Mouse (Mus musculus) heart, embryonic 11.5 days (tissue): ENCODE results near the gene Itgb8. TPM values are rescaled to one million over a fixed set of nuclear protein-coding genes. Genes with fewer than 3 reads are reported as not detected.

Experiments
- ATAC-seq: fragments of 200-750 bp; cut with Nextera tagmentation; replicated peaks from 2 replicates; pipeline ENCODE4 v1.8.0; 2017; ENCODE audit warnings: moderate library complexity; ENCODE audit not compliant: insufficient number of reproducible peaks, low FRiP score, low TSS enrichment
- H3K27ac ChIP-seq: fragments of 300-500 bp; sonication (generic); 2 replicates; pipeline ENCODE4 v1.5.1; 2014; ENCODE audit warnings: mild to moderate bottlenecking, low read depth, low read length
- H3K27me3 ChIP-seq: fragments of 300-500 bp; sonication (generic); 2 replicates; pipeline ENCODE4 v1.6.1; 2014; ENCODE audit warnings: mild to moderate bottlenecking, low read length, mixed read lengths; ENCODE audit not compliant: control insufficient read depth, insufficient read depth
- H3K36me3 ChIP-seq: fragments of 300-500 bp; sonication (generic); 2 replicates; pipeline ENCODE4 v1.6.1; 2014; ENCODE audit warnings: mild to moderate bottlenecking, low read length, moderate library complexity, mixed read lengths; ENCODE audit not compliant: control insufficient read depth, insufficient read depth
- H3K4me1 ChIP-seq: fragments of 300-500 bp; sonication (generic); 2 replicates; pipeline ENCODE4 v1.6.1; 2014; ENCODE audit warnings: low read length; ENCODE audit not compliant: control insufficient read depth, insufficient read depth
- H3K4me2 ChIP-seq: fragments of 300-500 bp; sonication (generic); 2 replicates; pipeline ENCODE4 v1.6.1; 2014; ENCODE audit warnings: mild to moderate bottlenecking, moderate library complexity
- H3K4me3 ChIP-seq: fragments of 300-500 bp; sonication (generic); 2 replicates; pipeline ENCODE4 v1.5.1; 2014; ENCODE audit warnings: low read depth, low read length
- H3K9ac ChIP-seq: fragments of 300-500 bp; sonication (generic); 2 replicates; pipeline ENCODE4 v1.6.1; 2014; ENCODE audit warnings: mild to moderate bottlenecking, low read depth, low read length, moderate library complexity
- H3K9me3 ChIP-seq: fragments of 300-500 bp; sonication (generic); replicated peaks from 2 replicates; pipeline ENCODE4 v1.6.1; 2016; ENCODE audit warnings: low read length; ENCODE audit not compliant: control insufficient read depth
- WGBS: fragments of 180-500 bp; shearing (Covaris S2); extraction: QIAGEN DNeasy Blood & Tissue Kit; methylation state at CpG from one replicate; pipeline ENCODE4 v1.1.7; 2014; ENCODE audit not compliant: insufficient replicate concordance; 5-methylcytosine and 5-hydroxymethylcytosine counted together
- polyA plus RNA-seq: library from polyadenylated mRNA; unstranded; fragments of >200 nt; fragmentation: Nextera tagmentation; extraction: Ambion mirVana; gene quantifications from 2 replicates; pipeline ENCODE4 v1.2.1, GENCODE M21; 2014

The Itgb8 gene
- polyA plus RNA-seq, 1 experiment from 2014 or later: 6.5 TPM

GRCm38 (mm10) chr12:119237921-119238695 is 494 bp downstream of the Itgb8 start:
- no peaks in the 10 kb centered on the region; the same call in 1 of the 2 replicates for H3K27me3 ChIP-seq
- ATAC-seq: peak; percentile 69
- peak overlapping the region; percentile 83 for H3K9ac ChIP-seq
- peak overlapping the region; percentile 91 for H3K27ac ChIP-seq
- no peaks in the 10 kb centered on the region for H3K9me3 ChIP-seq
- no peaks in the 10 kb centered on the region for H3K36me3 ChIP-seq
- peak overlapping the region; percentile 91 for H3K4me2 ChIP-seq
- under 1% methylated on average over 34 of the region's 35 CpGs for WGBS
- H3K4me1 ChIP-seq: peaks cover 5% of the 10 kb centered on the region; the same call in 1 of the 2 replicates
- H3K4me3 ChIP-seq: peak overlapping the region; percentile 71

DNA sequence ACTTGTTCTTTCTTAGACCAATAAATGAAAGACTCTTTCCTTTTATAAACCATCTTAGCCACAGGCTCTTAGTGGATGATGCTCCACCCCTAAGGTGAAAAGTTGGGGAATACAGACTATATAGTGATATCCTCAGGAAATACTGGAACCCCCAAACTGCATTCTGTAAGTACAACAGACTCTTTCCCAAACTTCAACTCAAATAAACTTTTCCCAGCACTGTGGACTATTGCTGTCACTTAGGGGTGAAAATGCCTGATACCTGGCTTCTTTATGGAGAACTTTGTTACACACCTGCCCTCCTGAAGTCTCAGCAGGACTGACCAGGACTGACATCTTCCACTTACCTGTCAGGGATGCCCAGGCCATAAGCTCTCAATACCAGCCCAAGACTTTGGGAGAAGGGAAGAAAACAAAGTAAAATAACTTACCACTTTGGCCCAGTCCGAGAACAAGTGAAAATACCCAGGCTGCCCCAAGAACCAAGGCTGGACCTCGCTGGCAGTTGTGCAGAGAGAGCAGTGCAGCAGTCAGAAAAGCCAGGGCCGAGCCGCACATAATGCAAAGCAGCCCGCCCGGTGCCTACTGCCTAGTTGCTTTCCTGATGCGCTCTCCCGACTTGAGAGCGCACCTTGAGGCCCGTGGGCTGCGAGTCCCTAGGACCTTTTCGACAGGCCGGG is 1.2 kb downstream of the Itgb8 start:
- H3K4me3 ChIP-seq: peak overlapping the region; percentile 71
- peak overlapping the region; percentile 91 for H3K4me2 ChIP-seq
- H3K36me3 ChIP-seq: no peaks in the 10 kb centered on the region
- H3K27ac ChIP-seq: peak overlapping the region; percentile 91; the same call in 1 of the 2 replicates
- H3K9me3 ChIP-seq: no peaks in the 10 kb centered on the region
- no peaks in the 10 kb centered on the region; the same call in 1 of the 2 replicates for H3K27me3 ChIP-seq
- H3K4me1 ChIP-seq: peaks cover 5% of the 10 kb centered on the region; the same call in 1 of the 2 replicates
- ATAC-seq: peak; percentile 17; the same call in 1 of the 2 replicates
- WGBS: 2% methylated on average over 13 of the region's 13 CpGs
- peak overlapping the region; percentile 83 for H3K9ac ChIP-seq

DNA sequence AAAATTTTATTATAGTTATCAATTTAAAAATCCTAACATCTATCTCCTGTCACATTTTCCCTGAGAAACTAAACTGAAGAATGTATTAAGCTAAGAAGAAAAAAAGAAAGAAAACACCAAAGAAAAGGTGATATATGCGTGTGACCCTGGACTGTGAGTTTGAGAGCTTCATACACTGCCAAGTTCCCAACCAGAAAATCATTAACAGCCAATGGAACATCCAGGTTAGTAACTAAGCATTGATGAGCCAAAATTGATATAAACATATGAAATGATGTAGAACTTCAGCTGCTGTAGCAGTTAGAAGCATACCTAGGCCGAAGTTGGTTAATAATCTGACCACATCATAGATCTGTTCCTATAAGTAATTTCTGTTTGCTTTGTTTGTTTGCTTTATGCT is 6.8 kb downstream of the Itgb8 start:
- WGBS: 86% methylated on average over 2 of the region's 2 CpGs
- ATAC-seq: no peak
- H3K36me3 ChIP-seq: no peaks in the 10 kb centered on the region

GRCm38 (mm10) chr12:119230444-119230843 is 8.2 kb downstream of the Itgb8 start:
- H3K4me3 ChIP-seq: no peak overlapping the region
- ATAC-seq: no peak
- no peak overlapping the region for H3K9ac ChIP-seq
- H3K27ac ChIP-seq: no peak overlapping the region
- H3K36me3 ChIP-seq: no peaks in the 10 kb centered on the region
- H3K9me3 ChIP-seq: no peaks in the 10 kb centered on the region
- H3K4me2 ChIP-seq: no peak overlapping the region
- H3K27me3 ChIP-seq: no peaks in the 10 kb centered on the region
- H3K4me1 ChIP-seq: no peaks in the 10 kb centered on the region

More for the DNA sequence above, 6.8 kb downstream of the Itgb8 start:
- no peaks in the 10 kb centered on the region for H3K4me1 ChIP-seq
- H3K9ac ChIP-seq: no peak overlapping the region
- H3K27ac ChIP-seq: no peak overlapping the region
- no peaks in the 10 kb centered on the region for H3K9me3 ChIP-seq
- H3K4me2 ChIP-seq: no peak overlapping the region
- no peaks in the 10 kb centered on the region for H3K27me3 ChIP-seq
- H3K4me3 ChIP-seq: no peak overlapping the region

DNA sequence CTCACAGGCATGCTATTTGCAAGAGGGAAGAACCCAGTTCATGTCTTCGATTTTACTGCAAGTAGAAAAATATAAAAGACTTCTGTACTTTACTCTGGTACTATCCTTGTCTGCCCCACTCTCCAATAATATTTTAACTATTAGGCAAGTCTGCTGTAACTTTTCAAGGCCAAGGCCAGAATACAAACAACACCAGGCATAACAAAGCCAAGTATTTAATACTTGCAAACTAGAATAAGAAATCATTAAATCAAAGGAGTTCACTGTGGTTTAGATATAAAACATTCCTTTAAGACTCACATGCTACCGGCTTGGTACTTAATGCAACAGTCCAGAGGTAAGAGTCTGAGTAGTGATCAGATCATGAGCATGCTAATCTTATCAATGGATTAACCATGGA is 9.0 kb downstream of the Itgb8 start:
- H3K4me2 ChIP-seq: no peak overlapping the region

GRCm38 (mm10) chr12:119227898-119228297 is 10.7 kb downstream of the Itgb8 start:
- H3K9ac ChIP-seq: no peak overlapping the region
- no peaks in the 10 kb centered on the region for H3K36me3 ChIP-seq
- no peak overlapping the region for H3K27ac ChIP-seq
- no peaks in the 10 kb centered on the region for H3K4me1 ChIP-seq
- no peaks in the 10 kb centered on the region for H3K9me3 ChIP-seq
- no peaks in the 10 kb centered on the region for H3K27me3 ChIP-seq
- WGBS: 83% methylated on average over 1 of the region's 1 CpGs
- ATAC-seq: no peak
- H3K4me2 ChIP-seq: no peak overlapping the region
- no peak overlapping the region for H3K4me3 ChIP-seq

More for the DNA sequence above, 9.0 kb downstream of the Itgb8 start:
- Histone ChIP-seq H3K4me3 (no peak overlapping the region), H3K27ac (no peak overlapping the region), H3K27me3 (no peaks in the 10 kb centered on the region), H3K9me3 (no peaks in the 10 kb centered on the region), H3K9ac (no peak overlapping the region), H3K36me3 (no peaks in the 10 kb centered on the region), H3K4me1 (no peaks in the 10 kb centered on the region)
- 81% methylated on average over 2 of the region's 2 CpGs for WGBS
- ATAC-seq: no peak

GRCm38 (mm10) chr12:119224699-119225098 is 13.9 kb downstream of the Itgb8 start:
- H3K4me2 ChIP-seq: no peak overlapping the region
- H3K9ac ChIP-seq: no peak overlapping the region
- no peaks in the 10 kb centered on the region for H3K36me3 ChIP-seq
- H3K4me3 ChIP-seq: no peak overlapping the region
- ATAC-seq: no peak
- H3K27ac ChIP-seq: no peak overlapping the region
- H3K9me3 ChIP-seq: no peaks in the 10 kb centered on the region
- H3K27me3 ChIP-seq: no peaks in the 10 kb centered on the region
- no peaks in the 10 kb centered on the region for H3K4me1 ChIP-seq

DNA sequence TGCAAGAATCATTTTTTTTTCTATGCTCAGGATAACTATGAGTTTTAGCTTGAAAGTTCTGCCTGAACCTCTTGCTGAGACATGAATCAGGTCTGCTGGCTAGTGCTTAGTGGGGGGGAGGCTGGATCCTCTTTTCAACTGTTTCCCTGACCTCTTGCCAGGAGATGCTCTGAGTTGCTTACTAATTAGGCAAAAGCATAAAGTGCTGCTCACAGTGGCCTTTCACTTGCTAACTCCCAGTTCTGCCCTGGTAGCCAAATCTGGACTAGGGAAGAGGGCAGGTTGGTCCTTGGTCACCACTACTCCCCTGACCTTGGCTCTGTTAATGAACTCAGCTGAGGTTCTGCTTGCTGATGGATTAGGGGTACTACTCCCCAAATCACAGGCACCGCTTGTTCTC is 19.2 kb downstream of the Itgb8 start:
- Histone ChIP-seq H3K27ac (no peak overlapping the region), H3K4me2 (no peak overlapping the region), H3K4me3 (no peak overlapping the region), H3K27me3 (no peaks in the 10 kb centered on the region), H3K9ac (no peak overlapping the region), H3K4me1 (no peaks in the 10 kb centered on the region), H3K36me3 (no peaks in the 10 kb centered on the region), H3K9me3 (no peaks in the 10 kb centered on the region)
- 90% methylated on average over 1 of the region's 1 CpGs for WGBS
- ATAC-seq: no peak
